Mouse (Mus musculus): ENCODE results near the gene Cd164l2.

- TF ChIP-seq CTCF (IDR thresholded peaks at IDR 0.05; ENCODE audit: borderline replicate concordance, insufficient read depth, low read depth, low read length) (no peak), POLR2A (IDR thresholded peaks at IDR 0.05; ENCODE audit: borderline replicate concordance, insufficient read depth, low read length) (no peak)
Observed at GRCm38 (mm10) chr4:133197355-133197754, 14.6 kb upstream of the Cd164l2 start.

All from cerebellum, adult 2 months (tissue).